Mouse (Mus musculus): ENCODE results near the gene Zfand4.

- no peak for TF ChIP-seq POLR2A (IDR thresholded peaks at IDR 0.05; ENCODE audit: control insufficient read depth, low read depth, low read length)
- TF ChIP-seq CTCF (IDR thresholded peaks at IDR 0.05; ENCODE audit: control insufficient read depth, insufficient read depth, insufficient replicate concordance, low read depth, low read length), result no peak
Measured at GRCm38 (mm10) chr6:116238083-116238482, 25.9 kb upstream of the Zfand4 start.

Measured in testis, adult 2 months (tissue).